ENCODE assay signal across 8 mouse cellular contexts in genomic region chrX:74367512-74367911, GRCm38 (mm10). TPM values are rescaled to one million over a fixed set of nuclear protein-coding genes. Genes with fewer than 3 reads are reported as not detected.
DNase-seq lines count a peak whose midpoint lies in the region; ATAC-seq and TF ChIP-seq lines count a peak whose summit lies in the region.

No protein-coding gene starts in this region.

- H3K36me3 ChIP-seq in erythroblast, embryonic 14.5 days (ENCODE audit: control insufficient read depth): peaks cover 33% of the 10 kb centered on the region
- H3K36me3 ChIP-seq in spleen, adult 2 months (ENCODE audit: control insufficient read depth, insufficient read depth, low read length): peaks cover 1% of the 10 kb centered on the region; the same call in 1 of the 2 replicates
- H3K36me3 ChIP-seq in limb, embryonic 14.5 days (ENCODE audit: control insufficient read depth, insufficient read depth, low read length): peaks cover 13% of the 10 kb centered on the region
- no peaks in the 10 kb centered on the region for H3K36me3 ChIP-seq in stomach, embryonic 15.5 days

- DNase-seq in spleen, adult 2 months (ENCODE audit: low read depth in 1 of 2, low spot score in 2 of 2): no peak
- no peak for DNase-seq in spleen, postnatal 14 days (ENCODE audit: low spot score in 2 of 2)
- no peak for DNase-seq in limb, embryonic 14.5 days (ENCODE audit: low spot score)
- no peak for DNase-seq in adrenal gland, postnatal 14 days
- DNase-seq in ovary, postnatal 36 days (ENCODE audit: low spot score): no peak

- H3K4me2 ChIP-seq in limb, embryonic 14.5 days (replicated peaks; ENCODE audit: low read depth, low read length, severe bottlenecking): peak overlapping the region; percentile 58
- H3K4me2 ChIP-seq in stomach, embryonic 15.5 days: peak overlapping the region; percentile 58

- peak overlapping the region; percentile 71 for H3K9ac ChIP-seq in limb, embryonic 14.5 days (ENCODE audit: low read depth, low read length, severe bottlenecking)
- peak overlapping the region; percentile 56 for H3K9ac ChIP-seq in stomach, embryonic 15.5 days

- no peak; the same call in 1 of the 2 replicates for ATAC-seq in erythroblast, adult 5-6 weeks (replicated peaks; ENCODE audit: low FRiP score, poor library complexity, severe bottlenecking)
- no peak for ATAC-seq in limb, embryonic 14.5 days (ENCODE audit: low FRiP score, low read depth)
- no peak for ATAC-seq in stomach, embryonic 15.5 days (ENCODE audit: insufficient read depth, low FRiP score, low read depth)

- H3K4me1 ChIP-seq in erythroblast, embryonic 14.5 days (ENCODE audit: control insufficient read depth): peaks cover 44% of the 10 kb centered on the region
- H3K4me1 ChIP-seq in spleen, adult 2 months (ENCODE audit: control insufficient read depth, insufficient read depth, insufficient read length): peaks cover 5% of the 10 kb centered on the region; the same call in 1 of the 2 replicates
- H3K4me1 ChIP-seq in limb, embryonic 14.5 days (ENCODE audit: control insufficient read depth, insufficient read depth, low read length): no peaks in the 10 kb centered on the region
- H3K4me1 ChIP-seq in stomach, embryonic 15.5 days: no peaks in the 10 kb centered on the region

- no peak overlapping the region for H3K27ac ChIP-seq in spleen, adult 2 months (ENCODE audit: insufficient read depth, low read length)
- H3K27ac ChIP-seq in limb, embryonic 14.5 days (replicated peaks; ENCODE audit: low read depth, low read length): no peak overlapping the region
- H3K27ac ChIP-seq in stomach, embryonic 15.5 days: no peak overlapping the region

- TF ChIP-seq POLR2A in spleen, adult 2 months (IDR thresholded peaks at IDR 0.05; ENCODE audit: low read depth, low read length): no peak
- no peak for TF ChIP-seq POLR2A in limb, embryonic 14.5 days (IDR thresholded peaks at IDR 0.05; ENCODE audit: borderline replicate concordance, extremely low read depth, insufficient read depth, insufficient read length)

- no peaks in the 10 kb centered on the region; the same call in 1 of the 2 replicates for H3K27me3 ChIP-seq in erythroblast, embryonic 14.5 days (ENCODE audit: control insufficient read depth)
- H3K27me3 ChIP-seq in spleen, adult 2 months (ENCODE audit: control insufficient read depth, insufficient read depth, low read length): no peaks in the 10 kb centered on the region
- H3K27me3 ChIP-seq in limb, embryonic 14.5 days (ENCODE audit: control insufficient read depth, insufficient read depth, low read length): no peaks in the 10 kb centered on the region
- no peaks in the 10 kb centered on the region for H3K27me3 ChIP-seq in stomach, embryonic 15.5 days (replicated peaks)

- 68% methylated on average over 10 of the region's 10 CpGs for WGBS in spleen, adult 2 months
- 65% methylated on average over 10 of the region's 10 CpGs for WGBS in limb, embryonic 14.5 days
- 58% methylated on average over 10 of the region's 10 CpGs for WGBS in stomach, embryonic 15.5 days

- 0 out of 2 replicates have a peak, but pooled peaks cover 2% of the 10 kb centered on the region for H3K9me3 ChIP-seq in erythroblast, embryonic 14.5 days (ENCODE audit: control insufficient read depth, low read length)
- H3K9me3 ChIP-seq in limb, embryonic 14.5 days (ENCODE audit: control insufficient read depth, low read length): no peaks in the 10 kb centered on the region
- no peaks in the 10 kb centered on the region for H3K9me3 ChIP-seq in stomach, embryonic 15.5 days

- H3K4me3 ChIP-seq in erythroblast, embryonic 14.5 days (replicated peaks): peak overlapping the region; percentile 83
- H3K4me3 ChIP-seq in spleen, adult 2 months (ENCODE audit: extremely low read depth, insufficient read depth, insufficient read length): peak overlapping the region; percentile 64
- peak overlapping the region; percentile 54 for H3K4me3 ChIP-seq in limb, embryonic 14.5 days (replicated peaks; ENCODE audit: low read length)
- peak overlapping the region; percentile 58 for H3K4me3 ChIP-seq in stomach, embryonic 15.5 days (replicated peaks)

- TF ChIP-seq CTCF in spleen, adult 2 months (IDR thresholded peaks at IDR 0.05; ENCODE audit: extremely low read depth, insufficient read depth, insufficient read length, insufficient replicate concordance): no peak

RNA-seq across cellular contexts. Expression of gene Ubl4a, which starts 5.5 kb away (rescaled TPM):
- polyA plus RNA-seq in erythroblast, embryonic 14.5 days (2012): 3.5 and 5.0 TPM in 2 replicates
- 4.0 and 15.0 TPM in 2 replicates for total RNA-seq in erythroblast, adult 5-6 weeks (2015; ENCODE audit: low replicate concordance)
- total RNA-seq in erythroblast, adult 5-6 weeks (2017; ENCODE audit: low replicate concordance): 3.4 and 6.7 TPM in 2 replicates
- polyA plus RNA-seq in spleen, adult 2 months (2012; rRNA removed): 24.1 and 24.5 TPM in 2 replicates
- polyA plus RNA-seq in limb, embryonic 14.5 days (2012; rRNA removed): 58.5 and 60.7 TPM in 2 replicates
- 77.1 and 79.6 TPM in 2 replicates for polyA plus RNA-seq in limb, embryonic 14.5 days (2014; fragmentation: Nextera tagmentation; extraction: Ambion mirVana)
- 63.3 and 67.0 TPM in 2 replicates for polyA plus RNA-seq in stomach, embryonic 15.5 days (2015; fragmentation: Nextera tagmentation; extraction: Ambion mirVana)
- 49.6 and 51.5 TPM in 2 replicates for total RNA-seq in adrenal gland, postnatal 14 days (2021)

RNA-seq across cellular contexts. Expression of gene Slc10a3, which starts 5.6 kb away (rescaled TPM):
- 0.06 and 0.07 TPM in 2 replicates for polyA plus RNA-seq in erythroblast, embryonic 14.5 days (2012)
- total RNA-seq in erythroblast, adult 5-6 weeks (2015; ENCODE audit: low replicate concordance): 1.9 and 2.1 TPM in 2 replicates
- 1.8 and 3.0 TPM in 2 replicates for total RNA-seq in erythroblast, adult 5-6 weeks (2017; ENCODE audit: low replicate concordance)
- 14.0 and 15.0 TPM in 2 replicates for polyA plus RNA-seq in spleen, adult 2 months (2012; rRNA removed)
- polyA plus RNA-seq in limb, embryonic 14.5 days (2012; rRNA removed): 16.0 and 21.0 TPM in 2 replicates
- 20.2 and 24.4 TPM in 2 replicates for polyA plus RNA-seq in limb, embryonic 14.5 days (2014; fragmentation: Nextera tagmentation; extraction: Ambion mirVana)
- polyA plus RNA-seq in stomach, embryonic 15.5 days (2015; fragmentation: Nextera tagmentation; extraction: Ambion mirVana): 17.8 and 17.9 TPM in 2 replicates
- 18.9 and 21.5 TPM in 2 replicates for total RNA-seq in adrenal gland, postnatal 14 days (2021)

RNA-seq across cellular contexts. Expression of gene Lage3, which starts 14.1 kb away (rescaled TPM):
- polyA plus RNA-seq in erythroblast, embryonic 14.5 days (2012): 0.85 and 1.0 TPM in 2 replicates
- 4.2 and 10.9 TPM in 2 replicates for total RNA-seq in erythroblast, adult 5-6 weeks (2015; ENCODE audit: low replicate concordance)
- total RNA-seq in erythroblast, adult 5-6 weeks (2017; ENCODE audit: low replicate concordance): 2.4 and 10.9 TPM in 2 replicates
- 28.1 and 29.0 TPM in 2 replicates for polyA plus RNA-seq in spleen, adult 2 months (2012; rRNA removed)
- 104 and 119 TPM in 2 replicates for polyA plus RNA-seq in limb, embryonic 14.5 days (2012; rRNA removed)
- polyA plus RNA-seq in limb, embryonic 14.5 days (2014; fragmentation: Nextera tagmentation; extraction: Ambion mirVana): 105 and 106 TPM in 2 replicates
- 95.8 and 107 TPM in 2 replicates for polyA plus RNA-seq in stomach, embryonic 15.5 days (2015; fragmentation: Nextera tagmentation; extraction: Ambion mirVana)
- total RNA-seq in adrenal gland, postnatal 14 days (2021): 54.2 and 55.1 TPM in 2 replicates

RNA-seq across cellular contexts. Expression of gene Fam3a, which starts 25.6 kb away (rescaled TPM):
- 0.35 and 0.84 TPM in 2 replicates for polyA plus RNA-seq in erythroblast, embryonic 14.5 days (2012)
- 3.7 and 9.4 TPM in 2 replicates for total RNA-seq in erythroblast, adult 5-6 weeks (2015; ENCODE audit: low replicate concordance)
- 4.0 and 8.8 TPM in 2 replicates for total RNA-seq in erythroblast, adult 5-6 weeks (2017; ENCODE audit: low replicate concordance)
- polyA plus RNA-seq in spleen, adult 2 months (2012; rRNA removed): 25.4 and 32.9 TPM in 2 replicates
- 50.6 and 60.3 TPM in 2 replicates for polyA plus RNA-seq in limb, embryonic 14.5 days (2012; rRNA removed)
- polyA plus RNA-seq in limb, embryonic 14.5 days (2014; fragmentation: Nextera tagmentation; extraction: Ambion mirVana): 39.3 and 41.8 TPM in 2 replicates
- polyA plus RNA-seq in stomach, embryonic 15.5 days (2015; fragmentation: Nextera tagmentation; extraction: Ambion mirVana): 36.0 and 36.1 TPM in 2 replicates
- 26.6 and 29.7 TPM in 2 replicates for total RNA-seq in adrenal gland, postnatal 14 days (2021)

RNA-seq across cellular contexts. Expression of gene Ikbkg, which starts 25.6 kb away (rescaled TPM):
- 1.5 and 2.3 TPM in 2 replicates for polyA plus RNA-seq in erythroblast, embryonic 14.5 days (2012)
- total RNA-seq in erythroblast, adult 5-6 weeks (2015; ENCODE audit: low replicate concordance): 5.2 and 14.0 TPM in 2 replicates
- 19.8 and 36.4 TPM in 2 replicates for total RNA-seq in erythroblast, adult 5-6 weeks (2017; ENCODE audit: low replicate concordance)
- polyA plus RNA-seq in spleen, adult 2 months (2012; rRNA removed): 10.1 and 14.7 TPM in 2 replicates
- polyA plus RNA-seq in limb, embryonic 14.5 days (2012; rRNA removed): 13.7 and 17.4 TPM in 2 replicates
- polyA plus RNA-seq in limb, embryonic 14.5 days (2014; fragmentation: Nextera tagmentation; extraction: Ambion mirVana): 23.9 and 25.6 TPM in 2 replicates
- 19.9 and 20.1 TPM in 2 replicates for polyA plus RNA-seq in stomach, embryonic 15.5 days (2015; fragmentation: Nextera tagmentation; extraction: Ambion mirVana)
- total RNA-seq in adrenal gland, postnatal 14 days (2021): 56.3 and 56.5 TPM in 2 replicates

Comparison
In these comparisons a context has a peak if more than half of its experiments do, and no peak if none do; other contexts are left out.
1. RNA of gene Slc10a3, which starts 5.6 kb away (polyA plus RNA-seq): 16.0 to 24.4 TPM in limb, embryonic 14.5 days, 17.8 to 17.9 TPM in stomach, embryonic 15.5 days and 14.0 to 15.0 TPM in spleen, adult 2 months; 0.06 to 0.07 TPM in erythroblast, embryonic 14.5 days; every median in the first group is over 10 times any median in the second.
2. RNA of gene Lage3, which starts 14.1 kb away (polyA plus RNA-seq): 104 to 119 TPM in limb, embryonic 14.5 days, 95.8 to 107 TPM in stomach, embryonic 15.5 days and 28.1 to 29.0 TPM in spleen, adult 2 months; 0.85 to 1.0 TPM in erythroblast, embryonic 14.5 days; every median in the first group is over 10 times any median in the second.
3. Peak in every context shown above with its lines, with median percentiles within 50 percentile points of each other: H3K4me3 ChIP-seq.